Mouse (Mus musculus) yolk sac, embryonic 10.5 days (tissue): ENCODE results near the gene Srarp.

ENCODE experiments used
- DNase-seq: peaks from one replicate; pipeline ENCODE4 v3.0.0-alpha.2; 2017; ENCODE audit warnings: low spot score

The Srarp gene

GRCm38 (mm10) chr4:141389366-141390150 lies 46.3 kb downstream of the Srarp start:
- no peak for DNase-seq

GRCm38 (mm10) chr4:141387933-141388332 lies 48.0 kb downstream of the Srarp start:
- DNase-seq: no peak

GRCm38 (mm10) chr4:141387093-141387784 lies 48.7 kb downstream of the Srarp start:
- DNase-seq: peak; percentile 45

- no peak for DNase-seq
Measured at GRCm38 (mm10) chr4:141386150-141386549, 49.8 kb downstream of the Srarp start.

GRCm38 (mm10) chr4:141385275-141385674 lies 50.6 kb downstream of the Srarp start:
- DNase-seq: peak; percentile 53
